ENCODE assay signal across 7 mouse cellular contexts in genomic region chr17:26011841-26012460, GRCm38 (mm10). TPM values are rescaled to one million over a fixed set of nuclear protein-coding genes. Genes with fewer than 3 reads are reported as not detected.
DNase-seq lines count a peak whose midpoint lies in the region; ATAC-seq and TF ChIP-seq lines count a peak whose summit lies in the region.

No protein-coding gene starts in this region.

- peak; percentile 89 for ATAC-seq in intestine, embryonic 15.5 days
- ATAC-seq in midbrain, embryonic 13.5 days, result peak; percentile 65

- peak overlapping the region; percentile 45 for H3K4me2 ChIP-seq in intestine, embryonic 15.5 days (replicated peaks)
- H3K4me2 ChIP-seq in midbrain, embryonic 13.5 days (replicated peaks), result no peak overlapping the region; the same call in 1 of the 2 replicates

- TF ChIP-seq CTCF in small intestine, adult 2 months (IDR thresholded peaks at IDR 0.05; ENCODE audit: extremely low read depth, insufficient read length, insufficient replicate concordance, low read depth, low read length), result peak; percentile 86

- no peaks in the 10 kb centered on the region for H3K36me3 ChIP-seq in intestine, embryonic 15.5 days
- peaks cover 70% of the 10 kb centered on the region for H3K36me3 ChIP-seq in limb, embryonic 10.5 days
- H3K36me3 ChIP-seq in midbrain, embryonic 13.5 days, result peaks cover 69% of the 10 kb centered on the region
- peaks cover 5% of the 10 kb centered on the region; the same call in 1 of the 2 replicates for H3K36me3 ChIP-seq in small intestine, adult 2 months (ENCODE audit: control insufficient read depth, insufficient read depth, low read length)

- no peak overlapping the region for H3K9ac ChIP-seq in intestine, embryonic 15.5 days
- no peak overlapping the region for H3K9ac ChIP-seq in midbrain, embryonic 13.5 days (replicated peaks)

- WGBS in intestine, embryonic 15.5 days, result 11% methylated on average over 15 of the region's 15 CpGs
- WGBS in limb, embryonic 10.5 days, result 7% methylated on average over 15 of the region's 15 CpGs
- 12% methylated on average over 15 of the region's 15 CpGs for WGBS in midbrain, embryonic 13.5 days
- 5% methylated on average over 15 of the region's 15 CpGs for WGBS in small intestine, adult 2 months

- TF ChIP-seq POLR2A in small intestine, adult 2 months (IDR thresholded peaks at IDR 0.05; ENCODE audit: low read depth, low read length), result 0 out of 2 replicates have a peak, but pooled peaks have one; percentile 18

- no peaks in the 10 kb centered on the region for H3K4me1 ChIP-seq in intestine, embryonic 15.5 days (replicated peaks)
- peaks cover 6% of the 10 kb centered on the region for H3K4me1 ChIP-seq in limb, embryonic 10.5 days
- no peaks in the 10 kb centered on the region for H3K4me1 ChIP-seq in midbrain, embryonic 13.5 days (replicated peaks)
- peaks cover 15% of the 10 kb centered on the region; the same call in 1 of the 2 replicates for H3K4me1 ChIP-seq in small intestine, adult 2 months (ENCODE audit: control insufficient read depth, insufficient read depth, insufficient read length, low read length)

- no peak overlapping the region for H3K4me3 ChIP-seq in intestine, embryonic 15.5 days (replicated peaks)
- H3K4me3 ChIP-seq in limb, embryonic 10.5 days, result peak overlapping the region; percentile 22; the same call in 1 of the 2 replicates
- H3K4me3 ChIP-seq in midbrain, embryonic 13.5 days (replicated peaks), result no peak overlapping the region
- peak overlapping the region; percentile 46 for H3K4me3 ChIP-seq in small intestine, adult 2 months (ENCODE audit: low read depth, low read length)

- DNase-seq in adrenal gland, adult 18-20 months (ENCODE audit: low spot score in 2 of 2), result peak; percentile 58 to 68
- DNase-seq in embryo, embryonic 10.5 days (ENCODE audit: low spot score), result peak; percentile 84
- DNase-seq in gastrocnemius, postnatal 4 days (ENCODE audit: low spot score in 2 of 2), result peak; percentile 51 to 68
- peak; percentile 82 for DNase-seq in limb, embryonic 10.5 days (ENCODE audit: low spot score)

- no peaks in the 10 kb centered on the region for H3K9me3 ChIP-seq in intestine, embryonic 15.5 days
- H3K9me3 ChIP-seq in limb, embryonic 10.5 days (replicated peaks), result no peaks in the 10 kb centered on the region
- no peaks in the 10 kb centered on the region for H3K9me3 ChIP-seq in midbrain, embryonic 13.5 days

- H3K27ac ChIP-seq in intestine, embryonic 15.5 days, result 0 out of 2 replicates have a peak overlapping the region, but pooled peaks have one; percentile 19
- H3K27ac ChIP-seq in limb, embryonic 10.5 days, result no peak overlapping the region
- no peak overlapping the region for H3K27ac ChIP-seq in midbrain, embryonic 13.5 days
- H3K27ac ChIP-seq in small intestine, adult 2 months (ENCODE audit: insufficient read depth, low read depth, low read length), result peak overlapping the region; percentile 31; the same call in 1 of the 2 replicates

- H3K27me3 ChIP-seq in intestine, embryonic 15.5 days (replicated peaks), result no peaks in the 10 kb centered on the region
- no peaks in the 10 kb centered on the region for H3K27me3 ChIP-seq in limb, embryonic 10.5 days (ENCODE audit: low read depth, poor library complexity, severe bottlenecking)
- no peaks in the 10 kb centered on the region for H3K27me3 ChIP-seq in midbrain, embryonic 13.5 days
- no peaks in the 10 kb centered on the region for H3K27me3 ChIP-seq in small intestine, adult 2 months (ENCODE audit: control insufficient read depth, insufficient read depth, low read length)

RNA-seq across cellular contexts. Expression of gene Capn15, which starts 26.4 kb away (rescaled TPM):
- total RNA-seq in adrenal gland, adult 18-20 months (2021), result 10 to 100 TPM; 22.6 to 24.4 TPM
- 10 to 100 TPM; 14.2 to 14.5 TPM for total RNA-seq in gastrocnemius, postnatal 4 days (2021)
- 18.5 and 25.1 TPM in 2 replicates for polyA plus RNA-seq in intestine, embryonic 15.5 days (2015; fragmentation: Nextera tagmentation; extraction: Ambion mirVana)
- 38.7 and 38.9 TPM in 2 replicates for polyA plus RNA-seq in limb, embryonic 10.5 days (2016; fragmentation: Nextera tagmentation; extraction: Ambion mirVana)
- polyA plus RNA-seq in midbrain, embryonic 13.5 days (2015; fragmentation: Nextera tagmentation; extraction: Ambion mirVana), result 19.1 and 21.1 TPM in 2 replicates
- polyA plus RNA-seq in small intestine, adult 2 months (2012; rRNA removed), result 46.8 and 75.2 TPM in 2 replicates

RNA-seq across cellular contexts. Expression of gene Rab11fip3, which starts 57.4 kb away (rescaled TPM):
- total RNA-seq in adrenal gland, adult 18-20 months (2021), result 10 to 100 TPM; 22.6 to 24.6 TPM
- total RNA-seq in gastrocnemius, postnatal 4 days (2021), result 10 to 100 TPM; 36.8 to 41.4 TPM
- polyA plus RNA-seq in intestine, embryonic 15.5 days (2015; fragmentation: Nextera tagmentation; extraction: Ambion mirVana), result 12.4 and 13.6 TPM in 2 replicates
- polyA plus RNA-seq in limb, embryonic 10.5 days (2016; fragmentation: Nextera tagmentation; extraction: Ambion mirVana), result 20.9 and 22.1 TPM in 2 replicates
- polyA plus RNA-seq in midbrain, embryonic 13.5 days (2015; fragmentation: Nextera tagmentation; extraction: Ambion mirVana), result 27.6 and 35.0 TPM in 2 replicates
- 37.3 and 116 TPM in 2 replicates for polyA plus RNA-seq in small intestine, adult 2 months (2012; rRNA removed)

RNA-seq across cellular contexts. Expression of gene A930017K11Rik, which starts 59.6 kb away (rescaled TPM):
- total RNA-seq in adrenal gland, adult 18-20 months (2021), result not detected
- total RNA-seq in gastrocnemius, postnatal 4 days (2021), result not detected
- polyA plus RNA-seq in intestine, embryonic 15.5 days (2015; fragmentation: Nextera tagmentation; extraction: Ambion mirVana), result 0.20 and 0.28 TPM in 2 replicates
- 0.08 and 0.20 TPM in 2 replicates for polyA plus RNA-seq in limb, embryonic 10.5 days (2016; fragmentation: Nextera tagmentation; extraction: Ambion mirVana)
- 0.48 and 0.62 TPM in 2 replicates for polyA plus RNA-seq in midbrain, embryonic 13.5 days (2015; fragmentation: Nextera tagmentation; extraction: Ambion mirVana)
- 0.04 TPM in 1 of 2 replicates, not detected in the other for polyA plus RNA-seq in small intestine, adult 2 months (2012; rRNA removed)

Comparison
In these comparisons a context has a peak if more than half of its experiments do, and no peak if none do; other contexts are left out.
1. H3K27ac ChIP-seq: peak in intestine, embryonic 15.5 days (single experiment) and small intestine, adult 2 months (single experiment); none in limb, embryonic 10.5 days (single experiment) and midbrain, embryonic 13.5 days (single experiment).
2. H3K4me3 ChIP-seq: peak in limb, embryonic 10.5 days (single experiment) and small intestine, adult 2 months (single experiment); none in intestine, embryonic 15.5 days (single experiment) and midbrain, embryonic 13.5 days (single experiment).
3. Peak in every context shown above with its lines, with median percentiles within 50 percentile points of each other: DNase-seq.